Mouse (Mus musculus): ENCODE results near the gene Krtcap2.

DNA sequence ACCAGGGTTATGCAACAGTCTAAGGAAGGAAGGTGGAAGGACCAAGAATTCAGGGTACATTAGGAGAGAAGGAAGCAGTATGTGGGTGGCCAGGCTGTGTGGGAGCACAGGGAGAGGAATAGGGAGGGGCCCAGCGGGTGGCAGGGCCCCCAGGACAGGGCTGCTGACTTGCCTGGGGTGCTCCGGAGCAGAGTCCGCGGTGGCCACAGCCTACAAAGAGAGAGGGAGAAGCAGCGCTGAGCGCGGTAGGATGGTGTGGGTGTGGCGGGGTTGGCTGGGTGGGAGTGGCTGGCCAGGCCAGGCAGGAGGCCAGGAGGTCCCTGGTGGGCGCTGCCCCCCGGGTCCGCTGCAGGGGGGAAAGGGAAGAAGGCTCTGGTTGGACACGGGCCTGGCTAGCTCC, 7.3 kb upstream of the Krtcap2 start:
- no peak for TF ChIP-seq POLR2A (IDR thresholded peaks at IDR 0.05; ENCODE audit: control insufficient read depth, extremely low read depth, insufficient read depth, low read length, poor library complexity)
- TF ChIP-seq CTCF (IDR thresholded peaks at IDR 0.05; ENCODE audit: borderline replicate concordance, control insufficient read depth, extremely low read depth, insufficient read depth, low read length, poor library complexity) = no peak

Data from thymus, adult 2 months (tissue).